Mouse (Mus musculus) brain, embryonic 14.5 days (tissue): ENCODE data around the gene Fbxo47.

ENCODE experiments used
- CTCF ChIP-seq: fragments of 200-500 bp; IDR thresholded peaks from 2 replicates; pipeline ENCODE4 v1.5.1; 2012; ENCODE audit warnings: inconsistent platforms, mild to moderate bottlenecking, moderate library complexity, borderline replicate concordance; ENCODE audit not compliant: insufficient read depth, insufficient read length; ENCODE audit errors: extremely low read depth
- POLR2A ChIP-seq: fragments of 200-500 bp; IDR thresholded peaks from 2 replicates; pipeline ENCODE4 v1.6.1; 2012; ENCODE audit warnings: mild to moderate bottlenecking, inconsistent platforms, borderline replicate concordance; ENCODE audit not compliant: poor library complexity, insufficient read depth, insufficient read length, severe bottlenecking; ENCODE audit errors: extremely low read depth

DNA sequence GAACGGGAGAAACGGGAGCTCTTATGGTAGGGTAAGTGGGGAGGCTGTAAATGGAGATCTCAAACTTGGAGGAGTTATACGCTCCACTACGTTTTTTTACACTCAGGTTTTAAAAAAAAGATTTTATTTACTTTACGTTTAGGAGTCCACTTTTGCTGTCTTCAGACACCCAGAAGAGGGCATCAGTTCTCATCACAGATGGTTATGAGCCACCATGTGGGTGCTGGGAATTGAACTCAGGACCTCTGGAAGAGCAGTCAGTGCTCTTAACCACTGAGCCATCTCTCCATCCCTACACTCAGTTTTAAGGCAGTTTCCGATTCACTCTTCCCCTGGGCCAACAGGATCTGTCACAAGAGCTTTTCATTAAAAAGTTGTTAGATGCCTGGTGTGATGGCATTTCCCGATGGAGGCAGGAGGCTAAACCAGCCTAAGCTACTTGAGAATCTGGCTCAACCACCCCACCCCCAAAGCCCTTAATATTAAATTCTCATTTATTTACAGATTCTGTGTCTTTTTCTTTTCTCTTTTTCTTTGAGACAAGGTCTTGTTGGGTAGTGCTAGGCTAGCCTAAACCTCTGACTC is 739 bp upstream of the Fbxo47 start:
- TF ChIP-seq CTCF: no peak
- TF ChIP-seq POLR2A: no peak
